Comparison of ENCODE assay signal across 22 mouse cellular contexts in the genomic region with DNA sequence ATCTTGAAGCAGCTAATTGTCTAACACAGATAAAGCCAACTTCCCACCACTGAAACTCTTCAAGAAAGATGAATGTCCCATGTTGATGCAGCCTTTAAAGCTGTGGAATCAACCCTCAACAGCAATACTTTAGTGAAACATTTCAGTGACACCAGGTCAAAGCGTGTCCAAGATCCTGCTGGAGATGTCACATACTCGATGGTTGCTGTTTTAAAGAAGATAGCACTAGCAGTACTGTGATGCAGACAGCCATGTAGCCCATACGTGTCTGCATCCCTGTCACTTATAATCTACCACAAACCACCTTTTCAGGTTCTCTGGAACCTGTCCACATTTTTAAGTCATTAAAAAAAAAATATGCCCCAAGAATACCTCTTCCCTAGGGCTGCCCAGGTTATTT. TPM values are rescaled to one million over a fixed set of nuclear protein-coding genes. Genes with fewer than 3 reads are reported as not detected.
DNase-seq lines count a peak whose midpoint lies in the region; ATAC-seq and TF ChIP-seq lines count a peak whose summit lies in the region.
"Had no signal": no experiment of that assay in that cellular context is flagged by ENCODE, and none has a peak within 500 bp of the region (broad histone marks: within the 10 kb centered on the region; RNA-seq: fewer than 3 reads in every experiment).

No protein-coding gene starts in this region.

- no peaks in the 10 kb centered on the region; a peak in 1 of 4 replicates for H3K27me3 ChIP-seq in MEL (ENCODE audit: control insufficient read depth in 1 of 2, insufficient read depth in 2 of 2, low read length in 2 of 2)
- H3K27me3 ChIP-seq: CH12.LX, Patski had no signal

- no peak overlapping the region for H3K4me3 ChIP-seq in MEL (ENCODE audit: control insufficient read depth in 1 of 2, insufficient read depth in 1 of 2, low read depth in 2 of 2, low read length in 2 of 2)
- H3K4me3 ChIP-seq in gastrocnemius, adult 2 months, result no peak overlapping the region

- no peak for TF ChIP-seq EP300 in MEL (IDR thresholded peaks at IDR 0.05; ENCODE audit: low read depth in 1 of 2, low read length in 2 of 2)

- no peak for TF ChIP-seq CTCF in MEL (IDR thresholded peaks at IDR 0.05 in 2 of 3, conservative IDR thresholded peaks at IDR 0.05 in 1 of 3; ENCODE audit: control insufficient read depth in 1 of 3, insufficient read depth in 1 of 3, low read depth in 2 of 3, low read length in 3 of 3, poor library complexity in 1 of 3, severe bottlenecking in 1 of 3)
- TF ChIP-seq CTCF in gastrocnemius, adult 2 months (IDR thresholded peaks at IDR 0.05), result no peak

- peaks cover 3 to 7% of the 10 kb centered on the region in 2 experiments; a peak in 2 of 4 replicates for H3K4me1 ChIP-seq in MEL (ENCODE audit: control insufficient read depth in 1 of 2, insufficient read depth in 2 of 2, low read length in 2 of 2)

- no peaks in the 10 kb centered on the region for H3K9me3 ChIP-seq in MEL (replicated peaks; ENCODE audit: insufficient read depth, low read length)
- H3K9me3 ChIP-seq: G1E had no signal

- intact Hi-C loops in gastrocnemius, adult 2 months (cut with DNase I), result no loop called here

- H3K36me3 ChIP-seq in MEL (ENCODE audit: control insufficient read depth in 1 of 2, insufficient read depth in 2 of 2, low read length in 2 of 2), result no peaks in the 10 kb centered on the region; a peak in 1 of 4 replicates
- H3K36me3 ChIP-seq: G1E had no signal

- no peak overlapping the region for H3K27ac ChIP-seq in MEL (ENCODE audit: control insufficient read depth, low read depth, low read length)
- H3K27ac ChIP-seq in gastrocnemius, adult 2 months, result no peak overlapping the region

- TF ChIP-seq RAD21 in MEL (IDR thresholded peaks at IDR 0.05; ENCODE audit: low read depth, low read length), result no peak

- no peak overlapping the region for H3K9ac ChIP-seq in MEL (ENCODE audit: control insufficient read depth, low read depth, low read length, poor library complexity, severe bottlenecking)

- ATAC-seq in megakaryocyte progenitor cell, adult 5-6 weeks (replicated peaks; ENCODE audit: poor library complexity), result peak; percentile 50
- ATAC-seq in megakaryocyte-erythroid progenitor cell, adult 5-6 weeks (replicated peaks; ENCODE audit: low FRiP score, low TSS enrichment, poor library complexity, severe bottlenecking), result peak; percentile 79
- ATAC-seq: activated CD4-positive, CD25-positive, alpha-beta regulatory T cell, adult 4 months; CD4-positive, CD25-positive, alpha-beta regulatory T cell, adult 4 months; Patski had no signal

- TF ChIP-seq POLR2A in MEL (IDR thresholded peaks at IDR 0.05; ENCODE audit: control insufficient read depth in 1 of 2, insufficient read depth in 1 of 2, low read depth in 1 of 2, low read length in 2 of 2, poor library complexity in 1 of 2), result no peak

- H3K79me2 ChIP-seq in MEL (ENCODE audit: control insufficient read depth, insufficient read depth, low read length, poor library complexity), result no peaks in the 10 kb centered on the region

- DNase-seq in MEL (ENCODE audit: low read depth, low spot score), result peak; percentile 35
- DNase-seq in liver, result no peak
- DNase-seq in gastrocnemius, adult 2 months, result no peak
- no peak for DNase-seq in urinary bladder, postnatal 36 days (ENCODE audit: low spot score in 2 of 2)
- DNase-seq: adrenal gland, adult 2 months; adrenal gland, adult 8-10 months; adrenal gland, postnatal 10 days; adrenal gland, postnatal 14 days; adrenal gland, postnatal 25 days; adrenal gland, postnatal 36 days; B cell, adult 2 months; cerebellum, adult 11 months; cerebellum, adult 11-12 months; cerebellum, adult 18-20 months; cerebellum, adult 2 months had no signal

TF ChIP-seq in MEL, 35 proteins besides CTCF, POLR2A, EP300 and RAD21:
- no peak for TF ChIP-seq MXI1 (IDR thresholded peaks at IDR 0.05; ENCODE audit: low read depth, low read length)
- TF ChIP-seq GATA1 (IDR thresholded peaks at IDR 0.05; ENCODE audit: low read depth, low read length), result peak; percentile 62; the same call in 1 of the 2 replicates
- peak; percentile 70 for TF ChIP-seq ZNF384 (IDR thresholded peaks at IDR 0.05; ENCODE audit: low read depth, low read length)
- no peak for TF ChIP-seq ELF1 (IDR thresholded peaks at IDR 0.05; ENCODE audit: low read depth, low read length)
- no peak for TF ChIP-seq MAFK (IDR thresholded peaks at IDR 0.05; ENCODE audit: borderline replicate concordance, low read depth, low read length)
- 0 out of 2 replicates have a peak, but pooled peaks have one; percentile 19 for TF ChIP-seq ETS1 (IDR thresholded peaks at IDR 0.05; ENCODE audit: low read depth, low read length)

RNA-seq across cellular contexts. Expression of a gene that starts 23.8 kb away (rescaled TPM):
- 13.4 and 18.7 TPM in 2 replicates for total RNA-seq in MEL (2012; rRNA removed)
- 10 to 100 TPM in 1 of 2 experiments, not detected in 1; 27.4 TPM for polyA plus RNA-seq in MEL (2012; ENCODE audit: insufficient read depth in 1 of 2, insufficient read length in 2 of 2, low read depth in 1 of 2, low replicate concordance in 2 of 2, missing spikeins in 1 of 2)
- total RNA-seq in megakaryocyte progenitor cell, adult 5-6 weeks (2015), result 25.4 and 26.5 TPM in 2 replicates
- total RNA-seq in megakaryocyte progenitor cell, adult 5-6 weeks (2017), result 12.7 and 18.1 TPM in 2 replicates
- 31.0 and 50.4 TPM in 2 replicates for total RNA-seq in megakaryocyte-erythroid progenitor cell, adult 5-6 weeks (2014; fragmentation: Nextera tagmentation)
- 19.8 and 26.8 TPM in 2 replicates for total RNA-seq in megakaryocyte-erythroid progenitor cell, adult 5-6 weeks (2017)
- 1 to 10 TPM; 5.8 to 6.2 TPM for total RNA-seq in gastrocnemius, adult 2 months (2021)

RNA-seq across cellular contexts. Expression of a gene that starts 38.5 kb away (rescaled TPM):
- 34.4 and 36.8 TPM in 2 replicates for total RNA-seq in MEL (2012; rRNA removed)
- 10 to 100 TPM in 1 of 2 experiments, not detected in 1; 68.8 TPM for polyA plus RNA-seq in MEL (2012; ENCODE audit: insufficient read depth in 1 of 2, insufficient read length in 2 of 2, low read depth in 1 of 2, low replicate concordance in 2 of 2, missing spikeins in 1 of 2)
- 26.8 and 28.6 TPM in 2 replicates for total RNA-seq in megakaryocyte progenitor cell, adult 5-6 weeks (2015)
- 62.1 and 70.2 TPM in 2 replicates for total RNA-seq in megakaryocyte progenitor cell, adult 5-6 weeks (2017)
- total RNA-seq in megakaryocyte-erythroid progenitor cell, adult 5-6 weeks (2014; fragmentation: Nextera tagmentation), result 53.3 and 66.5 TPM in 2 replicates
- 52.8 and 72.9 TPM in 2 replicates for total RNA-seq in megakaryocyte-erythroid progenitor cell, adult 5-6 weeks (2017)
- total RNA-seq in gastrocnemius, adult 2 months (2021), result 10 to 100 TPM; 23.6 to 30.8 TPM

RNA-seq across cellular contexts. Expression of a gene that starts 39.0 kb away (rescaled TPM):
- total RNA-seq in MEL (2012; rRNA removed), result 22.5 and 30.7 TPM in 2 replicates
- polyA plus RNA-seq in MEL (2012; ENCODE audit: insufficient read depth in 1 of 2, insufficient read length in 2 of 2, low read depth in 1 of 2, low replicate concordance in 2 of 2, missing spikeins in 1 of 2), result 10 to 100 TPM in 1 of 2 experiments, not detected in 1; 28.0 TPM
- 7.0 and 8.2 TPM in 2 replicates for total RNA-seq in megakaryocyte progenitor cell, adult 5-6 weeks (2015)
- total RNA-seq in megakaryocyte progenitor cell, adult 5-6 weeks (2017), result 38.2 and 48.2 TPM in 2 replicates
- 20.3 and 25.2 TPM in 2 replicates for total RNA-seq in megakaryocyte-erythroid progenitor cell, adult 5-6 weeks (2014; fragmentation: Nextera tagmentation)
- 26.2 and 45.0 TPM in 2 replicates for total RNA-seq in megakaryocyte-erythroid progenitor cell, adult 5-6 weeks (2017)
- 10 to 100 TPM; 13.7 to 14.8 TPM for total RNA-seq in gastrocnemius, adult 2 months (2021)

RNA-seq across cellular contexts. Expression of a gene that starts 55.5 kb away (rescaled TPM):
- total RNA-seq in MEL (2012; rRNA removed), result 0.10 and 0.23 TPM in 2 replicates
- under 1 TPM in 1 of 2 experiments, not detected in 1; 0.64 TPM for polyA plus RNA-seq in MEL (2012; ENCODE audit: insufficient read depth in 1 of 2, insufficient read length in 2 of 2, low read depth in 1 of 2, low replicate concordance in 2 of 2, missing spikeins in 1 of 2)
- total RNA-seq in megakaryocyte progenitor cell, adult 5-6 weeks (2015), result 1.2 and 1.8 TPM in 2 replicates
- total RNA-seq in megakaryocyte progenitor cell, adult 5-6 weeks (2017), result 1.9 and 5.4 TPM in 2 replicates
- 22.8 and 38.7 TPM in 2 replicates for total RNA-seq in megakaryocyte-erythroid progenitor cell, adult 5-6 weeks (2014; fragmentation: Nextera tagmentation)
- total RNA-seq in megakaryocyte-erythroid progenitor cell, adult 5-6 weeks (2017), result 22.3 and 33.5 TPM in 2 replicates
- total RNA-seq in gastrocnemius, adult 2 months (2021), result 1 to 10 TPM; 4.9 to 6.7 TPM
- polyA plus RNA-seq: G1E had no signal
